Mouse (Mus musculus) lung, postnatal 36 days (tissue): ENCODE measurements around the gene Mettl8.
A peak's percentile ranks its signal among the peaks of the same experiment; 100 is the strongest.

Source experiments
- DNase-seq: peaks from one replicate; pipeline ENCODE4 v3.0.0; 2022; ENCODE audit warnings: mixed read lengths

The Mettl8 gene

DNA sequence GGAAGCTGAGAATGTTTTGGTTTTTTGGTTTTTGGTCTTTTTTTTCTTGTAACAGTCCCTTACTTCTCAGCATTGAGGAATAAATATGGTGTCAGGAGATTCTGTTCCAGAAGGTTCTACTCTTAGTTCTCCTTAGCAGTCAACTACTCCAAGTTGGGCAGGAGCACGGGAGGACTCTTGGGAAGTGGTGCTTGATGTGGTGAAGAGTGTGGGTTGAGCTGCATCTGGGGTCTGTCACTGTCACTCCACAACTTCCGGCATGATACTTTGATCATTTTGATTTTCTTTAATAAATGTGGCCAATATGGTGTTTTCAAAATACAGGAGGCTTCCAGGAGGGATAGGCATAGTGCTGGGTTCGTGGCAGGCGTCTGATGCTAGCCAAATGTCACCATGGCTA lies 22.4 kb downstream of the Mettl8 start:
- DNase-seq = peak; percentile 44

DNA sequence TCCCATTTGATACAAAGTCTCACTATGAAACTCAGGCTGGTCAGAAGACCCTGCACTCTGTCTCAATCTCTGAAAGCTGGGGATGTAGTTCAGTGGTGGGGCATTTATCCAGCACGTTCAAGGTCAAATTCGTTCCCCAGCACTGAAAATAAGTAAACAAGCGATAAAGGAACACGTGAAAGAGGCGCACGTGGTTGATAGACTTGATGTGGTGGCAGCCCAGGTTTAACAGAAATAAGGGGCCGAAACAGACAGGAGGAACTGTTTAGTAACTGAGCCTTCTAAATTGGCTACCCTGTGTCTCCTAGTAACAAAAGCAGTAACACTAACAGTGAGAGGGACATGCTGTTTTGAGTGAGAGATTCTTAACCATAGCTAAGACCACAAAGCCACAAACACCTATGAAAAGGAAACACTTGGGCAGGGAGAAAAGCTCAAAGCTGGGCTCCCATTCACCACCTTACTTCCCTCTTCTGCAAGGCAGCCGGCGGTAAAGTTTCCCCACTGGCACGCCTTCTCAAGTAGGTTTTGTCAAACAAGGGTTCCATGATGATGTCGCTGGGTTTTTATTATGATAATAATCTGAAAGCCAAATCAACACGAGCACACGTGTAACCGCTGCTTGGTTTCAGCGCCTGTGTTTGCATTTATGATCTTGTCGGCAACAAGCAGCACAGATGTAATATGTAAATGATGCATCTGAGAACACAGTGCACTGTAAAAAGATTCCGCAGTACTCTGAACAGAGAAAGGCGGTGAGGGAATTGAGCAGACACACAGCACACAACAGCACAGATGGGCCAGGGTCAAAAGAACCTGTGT lies 23.2 kb downstream of the Mettl8 start:
- peak; percentile 56 for DNase-seq

DNA sequence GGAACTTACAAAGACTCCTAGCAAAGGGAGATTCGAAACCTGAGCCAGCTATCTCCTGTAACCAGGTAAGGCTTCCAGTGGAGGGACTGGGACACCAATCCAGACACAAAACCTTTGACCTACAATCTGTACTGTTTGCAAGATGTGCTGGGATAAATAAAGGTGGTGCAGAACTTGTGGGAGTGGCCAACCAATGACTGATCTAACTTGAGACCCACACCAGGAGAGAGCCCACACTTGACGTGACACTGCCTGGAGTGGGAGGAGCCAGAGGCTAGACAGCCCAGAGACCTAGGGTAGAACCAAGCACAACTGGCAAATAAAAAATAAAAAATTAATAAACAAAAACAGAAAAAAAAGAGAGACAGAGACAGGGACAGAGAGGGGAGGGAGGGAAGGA lies 24.7 kb downstream of the Mettl8 start:
- no peak for DNase-seq

DNA sequence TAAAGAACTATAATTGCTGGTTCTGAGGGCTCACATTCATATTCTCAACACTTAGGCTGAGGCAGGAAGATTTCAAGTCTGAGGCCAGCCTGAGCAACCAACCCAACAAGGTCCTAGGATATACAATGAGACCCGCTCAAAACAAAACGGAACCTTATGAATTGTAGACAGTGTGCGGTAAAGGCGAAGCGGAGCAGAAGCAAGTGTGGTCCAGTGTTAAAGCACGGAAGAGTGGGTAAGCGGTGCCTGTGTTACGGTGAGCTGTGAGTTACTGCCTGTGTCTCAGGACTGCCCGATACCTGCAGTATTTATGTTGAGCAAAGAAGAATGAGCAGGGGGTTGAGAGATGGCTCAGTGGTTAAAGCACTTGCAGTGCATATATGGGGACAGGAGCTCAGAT lies 27.8 kb downstream of the Mettl8 start:
- DNase-seq = no peak

DNA sequence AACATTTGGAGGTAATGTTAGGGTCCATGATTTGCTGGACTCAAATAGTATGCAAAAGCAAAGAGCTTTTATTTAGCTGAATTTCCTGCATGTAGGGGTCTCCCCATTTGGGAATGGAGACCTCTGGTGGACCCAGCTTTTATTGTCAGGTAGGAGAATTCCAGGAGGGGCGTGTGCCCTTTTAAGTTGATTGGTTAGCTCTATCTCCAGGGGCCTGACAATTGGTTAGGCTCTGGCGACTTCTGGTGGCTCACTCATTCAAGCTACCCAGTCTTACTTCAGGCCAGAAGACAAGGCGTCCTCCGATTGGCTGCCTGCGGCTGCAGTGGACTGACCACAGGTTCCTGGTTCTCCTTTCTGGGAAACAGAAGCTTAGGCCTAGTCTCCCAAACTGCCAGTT lies 28.6 kb downstream of the Mettl8 start:
- peak; percentile 28 for DNase-seq

DNA sequence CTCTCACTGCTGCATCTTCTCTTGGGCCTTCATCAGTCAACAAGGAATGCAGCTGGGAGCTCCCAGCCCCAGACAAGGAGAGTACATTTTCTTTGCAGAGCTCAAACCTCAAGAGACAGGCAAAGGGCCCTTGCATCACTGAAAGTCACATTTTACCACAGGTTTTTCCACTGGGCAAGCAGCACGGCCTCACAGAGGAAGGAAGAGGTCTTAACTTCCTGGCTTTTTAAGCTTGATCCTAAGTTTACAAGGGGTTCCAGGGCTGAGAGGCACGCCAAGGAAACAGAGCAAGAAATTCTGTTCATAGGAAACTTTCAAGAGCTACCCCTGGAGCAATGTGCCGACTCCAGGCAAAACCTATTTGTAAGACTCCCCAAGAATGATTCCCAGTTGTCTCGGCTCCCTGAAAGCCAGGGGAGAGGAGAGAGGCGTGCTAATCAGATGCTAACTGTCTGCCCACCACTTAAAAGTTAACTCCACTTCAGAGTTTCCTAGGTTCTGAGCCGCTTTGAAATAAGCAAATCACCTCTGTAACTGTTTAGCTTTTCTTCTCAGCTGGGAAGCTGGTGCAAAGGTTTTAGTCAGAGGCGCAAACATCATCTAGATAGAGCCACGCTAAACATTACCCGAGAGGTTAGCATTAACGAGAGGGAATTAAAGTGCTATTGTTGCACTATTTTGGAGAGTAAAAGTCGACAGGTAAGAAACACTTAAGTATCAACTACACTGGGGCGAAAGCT lies 29.6 kb downstream of the Mettl8 start:
- DNase-seq = no peak

DNA sequence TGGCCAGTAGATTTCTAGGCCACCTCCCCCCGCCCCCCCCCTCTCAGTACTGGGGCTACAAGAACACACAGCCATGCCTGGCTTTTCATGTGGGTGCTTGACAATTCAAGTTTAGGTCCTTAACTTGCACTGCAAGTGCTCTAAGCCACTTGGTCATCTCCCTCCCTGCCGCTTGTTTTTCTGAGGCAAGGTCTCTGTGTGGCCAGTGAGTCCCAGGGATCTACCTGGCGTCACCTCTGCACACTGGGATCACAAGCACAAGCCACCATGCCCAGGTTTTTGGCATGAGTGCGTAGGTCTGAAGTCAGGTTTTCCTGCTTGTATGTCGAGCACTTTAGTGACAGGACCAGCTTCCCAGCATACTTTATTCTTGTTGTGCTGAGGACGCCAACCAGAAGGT lies 31.4 kb downstream of the Mettl8 start:
- no peak for DNase-seq

DNA sequence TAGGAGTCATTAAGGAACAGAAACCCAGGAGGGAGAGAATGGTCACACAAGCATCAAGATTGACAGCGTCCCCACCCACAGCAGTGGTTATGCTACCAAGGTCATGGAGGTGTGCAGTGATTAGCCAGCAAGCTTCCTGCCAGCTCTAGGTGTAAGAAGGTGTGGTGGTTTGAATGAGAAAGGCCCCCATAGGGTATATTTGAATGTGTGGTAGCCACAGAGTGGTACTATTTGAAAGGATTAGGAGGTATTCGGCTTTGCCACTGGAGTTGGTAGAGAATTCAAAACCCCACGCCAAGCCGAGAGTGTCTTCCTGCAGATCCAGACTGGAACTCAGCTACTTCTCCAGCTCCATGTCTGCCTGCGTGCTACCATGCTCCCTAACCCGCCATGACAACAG lies 32.4 kb downstream of the Mettl8 start:
- DNase-seq = no peak

DNA sequence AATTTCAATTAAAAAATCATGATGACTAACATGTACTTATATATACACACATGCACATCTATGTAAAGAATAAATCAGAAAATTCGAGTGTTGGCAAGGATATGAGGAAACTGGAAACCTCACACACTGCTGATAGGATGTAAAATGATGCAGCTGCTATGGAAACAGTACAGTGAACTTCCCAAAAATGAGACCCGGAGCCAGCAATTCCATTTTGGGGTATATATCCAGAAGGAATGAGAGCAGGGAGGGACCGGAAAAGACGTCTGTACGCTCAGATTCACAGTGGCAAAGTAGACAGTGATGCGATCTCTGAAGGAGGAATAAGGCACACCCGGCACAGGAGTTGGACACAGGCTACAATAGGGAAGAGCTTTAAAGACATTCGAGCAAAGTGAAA lies 34.7 kb downstream of the Mettl8 start:
- no peak for DNase-seq

DNA sequence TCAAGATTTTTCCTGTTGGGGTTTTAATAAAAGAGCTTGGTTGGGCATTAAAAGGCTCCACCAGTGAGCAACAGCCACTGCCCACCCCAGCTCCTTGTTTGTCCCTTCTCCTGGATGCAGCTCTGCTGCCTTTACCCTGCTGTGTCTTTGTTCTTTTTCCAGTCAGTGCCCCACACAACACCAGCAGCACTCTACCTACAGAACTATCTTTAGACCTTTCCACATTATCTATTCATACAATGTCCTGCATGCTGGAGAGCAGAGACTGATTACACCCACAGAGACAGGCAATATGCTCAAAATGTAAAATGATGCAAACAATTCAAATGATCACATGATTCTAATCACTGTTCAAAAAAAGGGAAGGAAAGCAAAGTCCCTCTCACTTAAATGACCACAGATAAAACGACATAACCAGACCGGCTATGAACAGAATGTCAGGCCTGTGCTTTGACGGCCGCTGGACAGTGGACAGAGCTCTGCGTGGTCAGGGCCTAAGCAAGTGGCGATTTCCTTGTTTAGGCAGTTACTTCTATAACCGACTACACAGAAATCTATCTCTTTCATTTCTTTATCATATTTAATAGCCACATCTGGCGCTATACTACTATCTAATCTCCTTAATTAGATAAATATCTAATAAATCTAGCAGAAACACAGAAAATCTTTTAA lies 35.5 kb downstream of the Mettl8 start:
- DNase-seq = no peak

DNA sequence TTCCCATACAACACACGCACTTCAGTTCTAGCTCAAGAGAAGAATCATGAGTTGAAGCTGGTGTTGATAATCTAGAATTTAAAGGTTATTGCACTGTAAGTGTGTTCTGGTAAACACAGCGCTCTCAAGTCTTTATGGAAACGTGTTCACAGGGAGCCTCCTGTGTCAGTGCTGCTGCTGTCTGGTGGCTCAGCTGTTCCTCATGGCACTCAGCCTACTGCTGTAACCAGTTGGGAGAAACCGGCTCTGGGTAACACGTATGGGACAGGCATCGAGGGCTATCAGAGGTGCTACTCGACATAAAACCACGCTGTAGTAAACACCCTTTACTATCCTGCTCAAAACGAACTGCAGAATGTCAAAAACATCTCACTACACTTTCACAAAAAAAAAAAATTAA lies 36.1 kb downstream of the Mettl8 start:
- no peak for DNase-seq

DNA sequence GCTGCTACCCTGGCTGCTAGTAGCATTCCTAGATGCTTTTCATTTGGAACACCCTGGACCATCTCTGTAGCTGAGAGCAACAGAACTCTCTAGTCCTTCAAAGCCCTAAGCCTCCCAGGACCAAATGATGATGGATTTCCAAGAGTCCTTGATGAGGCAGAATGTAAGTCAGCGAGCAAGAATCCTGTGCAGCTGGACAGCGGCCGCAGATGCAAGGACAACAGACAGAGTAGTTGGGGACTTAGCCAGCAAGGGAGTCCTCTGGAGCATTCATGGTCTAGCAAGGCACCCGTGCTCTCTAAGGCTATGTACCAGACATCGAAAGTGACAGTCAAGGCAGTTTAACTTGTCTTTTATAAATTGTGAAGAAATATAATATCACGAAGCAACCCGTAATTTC lies 41.9 kb downstream of the Mettl8 start:
- no peak for DNase-seq

DNA sequence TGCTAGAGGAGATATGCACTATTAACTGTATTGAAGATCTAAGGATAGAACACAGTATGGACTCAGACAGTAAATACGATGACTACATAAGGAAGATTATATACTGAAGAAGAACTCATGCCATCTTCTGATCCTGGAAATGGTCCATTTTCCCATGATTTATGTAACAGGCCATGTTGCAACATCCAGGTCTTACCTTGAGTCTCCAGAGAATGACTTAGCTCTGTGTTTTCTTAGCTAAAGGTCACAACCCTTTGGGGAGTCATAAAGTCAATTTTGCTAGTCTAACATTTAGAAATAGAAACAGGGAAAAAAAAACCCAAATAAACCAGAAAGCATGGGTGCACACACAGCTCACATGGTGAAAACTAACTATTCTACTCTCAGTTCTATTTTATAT lies 43.6 kb downstream of the Mettl8 start:
- DNase-seq = peak; percentile 17

DNA sequence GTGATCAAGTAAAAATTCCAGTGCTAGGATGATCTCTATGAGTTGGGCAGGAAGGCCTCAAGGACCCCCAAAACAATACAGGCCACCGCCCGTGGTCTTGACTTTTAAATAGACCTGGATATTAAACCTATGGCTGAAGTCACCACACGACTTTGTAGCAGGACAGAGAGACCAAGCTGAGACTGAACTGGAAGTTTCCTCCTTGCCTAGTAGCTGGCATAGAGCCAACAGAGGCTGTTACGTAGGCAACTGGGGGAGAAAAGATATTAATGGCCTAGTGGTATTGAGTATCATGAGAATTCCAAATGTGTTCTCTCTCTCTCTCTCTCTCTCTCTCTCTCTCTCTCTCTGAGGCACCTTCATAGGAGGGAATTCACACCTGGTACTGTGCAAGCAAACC lies 51.0 kb downstream of the Mettl8 start:
- peak; percentile 21 for DNase-seq

DNA sequence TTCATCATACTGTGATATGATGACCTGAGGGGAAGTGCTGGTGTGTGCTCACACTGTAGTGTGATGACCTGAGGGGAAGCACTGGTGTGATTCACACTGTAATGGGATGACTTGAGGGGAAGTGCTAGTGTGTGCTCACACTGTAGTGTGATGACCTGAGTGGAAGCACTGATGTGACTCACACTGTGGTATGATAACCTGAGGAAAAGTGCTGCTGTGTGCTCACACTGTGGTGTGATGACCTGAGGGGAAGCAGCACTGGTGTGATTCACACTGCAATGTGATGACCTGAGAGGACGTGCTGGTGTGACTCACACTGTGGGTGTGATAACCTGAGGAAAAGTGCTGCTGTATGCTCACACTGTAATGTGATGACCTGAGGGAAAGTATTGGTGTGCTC lies 52.9 kb downstream of the Mettl8 start:
- DNase-seq = no peak

DNA sequence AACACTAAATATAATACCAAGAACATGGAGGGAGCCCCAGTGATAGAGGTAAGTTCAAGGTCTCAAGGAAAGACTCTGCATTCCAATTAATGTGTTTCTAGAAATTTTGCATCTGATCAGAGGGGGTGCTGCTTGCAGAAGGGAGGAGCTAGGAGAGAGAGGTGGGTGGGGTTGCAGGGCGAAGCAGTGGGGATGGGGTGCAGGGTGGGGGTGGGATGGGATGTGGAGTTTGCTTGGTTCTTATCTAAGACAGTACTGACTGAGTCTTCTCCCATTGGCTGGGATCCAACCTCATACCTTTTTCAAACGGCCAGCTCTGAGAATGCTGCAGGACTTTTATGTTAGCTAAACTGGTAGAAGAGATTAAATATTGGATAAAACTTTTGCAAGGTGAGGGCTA lies 56.6 kb downstream of the Mettl8 start:
- DNase-seq = no peak

DNA sequence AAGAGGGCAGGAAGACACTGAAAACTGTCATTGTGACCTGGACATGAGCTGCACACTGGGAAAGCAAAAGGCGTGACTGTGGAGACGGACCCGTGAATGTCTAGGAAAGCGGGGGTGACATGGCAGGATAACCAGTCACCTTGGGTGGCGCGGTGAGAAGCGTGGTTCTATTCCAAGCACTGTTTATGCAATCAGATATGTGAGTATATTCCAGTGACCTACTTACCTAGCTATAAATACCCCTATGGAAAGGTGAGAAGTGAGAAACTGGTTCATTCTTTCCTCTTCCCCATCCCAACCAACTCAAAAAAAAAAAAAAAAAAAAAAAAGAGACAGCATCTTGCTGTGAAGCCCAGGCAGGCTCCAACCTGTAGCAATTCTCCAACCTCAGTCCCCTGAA lies 58.9 kb downstream of the Mettl8 start:
- DNase-seq = no peak

DNA sequence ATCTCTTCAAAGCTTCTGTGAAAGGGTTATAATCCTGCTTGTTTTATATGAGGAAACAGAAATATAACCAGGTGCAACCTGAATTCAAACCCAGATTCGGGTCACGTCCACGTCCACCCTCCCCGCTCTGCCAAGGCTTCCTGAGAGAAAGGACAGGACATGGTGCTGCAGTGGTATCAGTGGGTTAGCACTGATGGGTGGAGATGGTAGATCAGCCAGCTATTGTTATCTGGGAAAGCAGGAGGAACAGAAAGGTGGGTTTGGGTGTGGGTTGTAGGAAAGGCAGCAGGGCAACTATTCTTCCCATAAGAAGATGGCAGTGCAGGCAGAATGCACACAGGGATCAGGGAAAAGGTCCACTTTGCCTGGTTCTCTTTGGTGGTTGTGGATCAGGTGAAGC lies 59.5 kb downstream of the Mettl8 start:
- DNase-seq = no peak

DNA sequence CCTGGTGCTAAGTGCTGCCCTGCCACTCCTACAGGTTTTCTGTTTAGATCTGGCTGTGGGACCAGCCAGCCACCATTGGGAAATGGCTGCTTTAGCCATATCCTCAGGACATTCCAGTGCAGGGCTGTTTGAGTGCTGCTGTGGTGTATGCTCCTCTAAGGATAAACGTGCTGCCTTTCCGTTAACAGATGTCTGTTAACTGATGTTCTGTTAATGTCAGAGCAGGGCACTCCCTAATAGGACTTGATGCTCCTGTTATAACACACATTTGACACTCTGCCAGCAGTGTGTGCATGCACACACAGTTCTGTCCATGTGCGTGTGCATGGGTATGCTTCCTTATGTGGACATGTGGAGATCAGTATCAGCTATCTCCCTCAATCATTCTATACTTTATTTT lies 61.6 kb downstream of the Mettl8 start:
- DNase-seq = no peak

DNA sequence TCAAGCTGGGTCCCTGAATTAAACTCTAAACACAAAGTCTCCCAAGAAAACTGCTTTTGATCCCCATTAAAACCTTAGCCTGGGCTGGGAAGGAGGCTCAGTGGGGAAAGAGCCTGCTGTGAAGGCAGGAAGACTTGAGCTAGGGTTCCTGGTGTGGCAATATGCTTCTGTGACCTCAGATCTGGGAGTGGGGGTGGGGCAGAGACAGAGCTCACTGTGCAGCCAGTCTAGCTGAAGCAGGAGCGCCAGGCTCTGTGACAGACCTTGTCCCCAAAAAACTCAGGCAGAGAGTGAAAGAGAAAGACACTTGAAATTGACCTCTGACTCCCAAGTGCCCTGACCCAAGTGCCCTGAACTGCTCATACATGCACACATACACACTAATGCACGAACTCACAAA lies 62.7 kb downstream of the Mettl8 start:
- DNase-seq = peak; percentile 38

DNA sequence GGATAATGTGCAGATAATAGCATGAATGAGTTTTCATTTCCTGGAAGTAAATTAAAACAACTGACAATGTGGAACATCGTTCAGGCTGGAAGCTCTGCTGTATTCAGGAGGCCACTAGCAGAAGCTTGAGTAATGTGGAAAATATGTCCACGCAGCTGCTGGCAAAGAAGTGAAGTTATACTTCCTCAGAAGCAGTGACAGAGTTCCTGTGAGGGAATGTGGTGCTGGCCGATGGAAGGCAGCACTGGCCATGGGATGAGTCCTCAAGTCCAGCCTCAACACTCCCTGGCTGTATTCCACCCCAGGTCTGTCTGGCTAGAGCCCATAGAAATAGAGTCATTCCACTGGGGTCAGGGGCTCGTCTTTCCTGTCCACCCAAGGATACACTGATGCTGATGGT lies 65.2 kb downstream of the Mettl8 start:
- DNase-seq = peak; percentile 39

DNA sequence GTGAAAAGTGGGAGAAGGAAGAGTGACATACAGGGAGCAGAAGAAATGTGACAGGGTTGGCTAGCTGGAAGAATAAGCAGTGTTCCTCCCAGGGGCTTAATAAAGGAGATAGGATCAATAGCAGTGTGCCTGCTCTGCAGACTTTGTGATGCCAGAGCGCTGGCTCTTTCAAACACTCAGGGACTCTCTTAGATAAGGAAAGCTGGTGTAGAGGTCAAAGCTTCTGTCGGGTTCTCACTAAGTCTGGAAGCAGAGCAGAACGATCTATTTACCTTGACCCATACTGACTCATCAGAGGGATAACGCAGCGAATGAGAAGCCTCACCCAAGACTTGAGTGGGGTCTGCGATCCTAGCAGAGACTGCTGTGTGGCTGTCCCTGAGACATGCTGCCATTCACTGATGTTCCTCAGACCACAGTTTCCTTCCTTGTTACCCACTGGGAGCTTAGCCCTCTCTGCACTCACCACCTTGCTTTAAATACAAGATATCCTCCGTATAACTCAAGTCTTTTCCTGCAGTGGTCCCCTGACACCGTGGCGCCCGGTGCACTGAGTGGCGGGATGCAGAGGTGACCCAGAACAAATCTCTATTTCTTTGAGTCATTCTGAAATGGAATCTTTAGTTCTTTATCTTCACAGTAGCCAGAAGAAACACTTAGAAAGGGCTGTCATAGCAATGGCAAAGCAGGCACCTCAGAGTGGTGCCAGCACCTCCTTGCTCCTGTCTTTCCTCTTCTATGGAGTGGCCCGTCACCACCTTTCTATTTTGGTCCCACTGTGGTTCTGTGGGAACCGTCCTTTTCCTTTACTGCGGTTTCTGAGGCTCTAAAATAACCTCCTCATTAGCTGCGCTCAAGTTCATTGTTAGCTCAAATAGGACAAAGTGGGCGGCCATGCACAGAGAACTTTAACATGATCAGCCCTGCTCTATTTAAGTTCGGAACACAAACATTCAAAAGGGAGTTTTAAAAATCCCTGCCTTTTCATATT lies 65.9 kb downstream of the Mettl8 start:
- DNase-seq = no peak

DNA sequence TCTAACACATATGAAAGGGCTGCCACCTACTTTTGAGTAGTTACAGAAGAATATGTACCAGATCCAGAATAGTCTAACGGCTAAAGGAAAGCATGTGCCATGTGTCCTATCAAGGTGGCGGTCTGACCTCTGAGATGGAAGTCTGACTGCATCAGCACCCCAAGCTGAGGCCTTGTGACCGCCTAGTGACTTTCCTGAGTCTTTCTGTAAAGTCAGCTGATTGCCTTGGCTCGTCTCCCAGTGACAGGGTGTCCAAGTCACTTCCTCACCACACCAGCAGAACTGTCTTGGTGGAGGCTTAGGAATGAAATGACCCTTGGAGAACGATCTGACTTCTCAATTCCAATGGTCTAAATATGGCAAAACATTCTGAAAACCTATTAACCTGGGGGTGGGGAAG lies 77.1 kb downstream of the Mettl8 start:
- peak; percentile 82 for DNase-seq
